Mouse (Mus musculus): Measurements from ENCODE around the gene Amigo2. TPM values are rescaled to one million over a fixed set of nuclear protein-coding genes. Genes with fewer than 3 reads are reported as not detected.
"Not testable (repeated sequence)": the region's sequence is repeated elsewhere in the genome, so short reads cannot be mapped to it uniquely, and the experiment has no call there.

Gene Amigo2
- polyA plus RNA-seq, 1 experiment from 2014 or later: 7.5 TPM

DNA sequence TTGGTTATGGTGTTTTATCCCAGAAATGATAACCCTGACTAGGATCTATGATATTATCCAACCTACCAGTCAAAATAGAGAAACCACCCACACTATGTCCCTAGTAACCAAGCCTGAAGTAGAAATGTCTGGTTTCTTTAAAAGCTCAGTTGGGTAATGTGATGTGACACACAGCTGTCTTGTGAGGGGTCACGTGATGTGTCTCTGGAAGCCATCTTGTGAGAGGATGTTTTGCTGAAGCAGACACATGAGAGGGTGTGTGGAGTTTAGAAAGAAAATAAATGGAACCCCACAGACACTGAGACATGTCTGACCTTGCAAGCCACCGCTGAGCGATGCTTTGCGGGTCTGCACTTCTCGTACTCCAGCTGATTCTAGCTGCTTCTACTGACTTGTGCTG, 30.2 kb downstream of the Amigo2 start:
- H3K27ac ChIP-seq (ENCODE audit: low read depth): no peak overlapping the region
- H3K4me3 ChIP-seq (ENCODE audit: low read depth, low read length): no peak overlapping the region
- H3K4me2 ChIP-seq (ENCODE audit: low read length): no peak overlapping the region
- ATAC-seq (replicated peaks; ENCODE audit: low FRiP score, low TSS enrichment, low read depth) (no peak), DNase-seq (ENCODE audit: low spot score) (no peak)
- H3K27me3 ChIP-seq (replicated peaks; ENCODE audit: control insufficient read depth, insufficient read depth, low read length): no peaks in the 10 kb centered on the region
- H3K9me3 ChIP-seq (ENCODE audit: control insufficient read depth, low read length): no peaks in the 10 kb centered on the region
- no peaks in the 10 kb centered on the region for H3K4me1 ChIP-seq (replicated peaks; ENCODE audit: control insufficient read depth, insufficient read depth, low read length)
- H3K36me3 ChIP-seq (ENCODE audit: control insufficient read depth, insufficient read depth, low read length): no peaks in the 10 kb centered on the region
- WGBS: 69% methylated on average over 5 of the region's 5 CpGs
- no peak overlapping the region for H3K9ac ChIP-seq (ENCODE audit: low read length)

DNA sequence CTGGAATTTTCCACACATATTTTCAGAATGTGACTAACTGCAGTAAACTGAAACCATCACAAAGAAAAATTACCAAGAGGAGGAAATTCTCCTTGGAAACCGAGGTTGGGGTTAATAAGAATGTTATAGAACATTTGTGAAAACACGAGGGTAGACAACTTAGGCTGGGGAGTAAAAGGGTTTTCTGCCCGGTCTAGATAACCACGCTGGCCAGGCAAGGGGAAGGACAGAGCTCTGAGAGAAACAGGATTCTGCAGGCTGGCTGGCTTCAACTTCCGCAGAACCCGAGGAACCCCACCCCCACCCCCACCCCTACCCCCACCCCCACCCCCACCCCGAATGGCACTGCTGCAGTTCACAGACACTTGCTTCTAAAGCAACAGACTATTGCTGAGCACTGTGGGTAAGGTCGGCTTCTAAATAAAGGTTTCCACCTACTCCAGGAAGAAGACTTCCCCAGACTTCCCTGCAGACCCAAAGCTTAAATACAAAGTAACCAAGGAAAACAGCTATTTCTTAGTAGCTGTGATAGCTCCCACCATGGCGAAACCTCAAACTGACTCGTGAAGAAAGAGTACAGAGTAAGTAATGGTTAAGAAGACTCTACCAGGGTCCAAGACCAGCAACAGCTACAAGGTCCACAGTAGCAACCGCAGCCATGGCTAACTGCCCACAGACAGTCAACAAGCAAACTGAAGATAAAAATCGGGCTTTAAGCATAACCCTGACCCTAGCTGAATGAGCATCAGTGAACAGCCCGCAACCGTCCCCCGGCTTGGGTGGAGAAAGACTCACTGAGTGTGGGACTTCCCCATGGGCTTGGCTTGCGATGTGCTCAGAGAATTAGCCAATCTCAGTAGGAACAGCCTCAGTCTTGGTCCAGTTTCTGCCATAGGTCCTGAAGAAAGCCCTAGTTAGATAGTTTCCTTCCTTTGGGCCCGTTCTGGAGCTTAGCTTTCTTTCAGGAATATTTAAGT, 34.3 kb downstream of the Amigo2 start:
- Histone ChIP-seq H3K9me3 (ENCODE audit: control insufficient read depth, low read length) (no peaks in the 10 kb centered on the region), H3K4me1 (replicated peaks; ENCODE audit: control insufficient read depth, insufficient read depth, low read length) (no peaks in the 10 kb centered on the region), H3K27me3 (replicated peaks; ENCODE audit: control insufficient read depth, insufficient read depth, low read length) (no peaks in the 10 kb centered on the region), H3K36me3 (ENCODE audit: control insufficient read depth, insufficient read depth, low read length) (no peaks in the 10 kb centered on the region), H3K27ac (ENCODE audit: low read depth) (no peak overlapping the region), H3K4me2 (ENCODE audit: low read length) (no peak overlapping the region), H3K4me3 (ENCODE audit: low read depth, low read length) (no peak overlapping the region), H3K9ac (ENCODE audit: low read length) (no peak overlapping the region)
- ATAC-seq (replicated peaks; ENCODE audit: low FRiP score, low TSS enrichment, low read depth) (no peak), DNase-seq (ENCODE audit: low spot score) (no peak)
- WGBS: 76% methylated on average over 17 of the region's 17 CpGs

DNA sequence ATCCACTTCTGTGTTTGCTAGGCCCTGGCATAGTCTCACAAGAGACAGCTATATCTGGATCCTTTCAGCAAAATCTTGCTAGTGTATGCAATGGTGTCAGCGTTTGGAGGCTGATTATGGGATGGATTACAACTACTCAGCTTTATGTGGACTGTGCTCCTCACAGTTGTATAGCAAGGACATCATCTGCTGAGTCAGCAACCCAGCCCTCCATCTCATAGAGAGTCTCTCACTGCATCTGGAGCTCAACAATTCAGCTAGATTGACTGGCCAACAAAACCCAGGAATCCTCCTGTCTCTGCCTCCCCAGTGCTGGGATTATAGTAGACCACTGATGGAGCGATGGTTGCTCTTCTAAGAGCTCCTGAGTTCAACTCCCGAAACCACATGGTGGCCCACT, 37.3 kb downstream of the Amigo2 start:
- H3K4me3 ChIP-seq (ENCODE audit: low read depth, low read length); ATAC-seq (replicated peaks; ENCODE audit: low FRiP score, low TSS enrichment, low read depth); H3K9me3 ChIP-seq (ENCODE audit: control insufficient read depth, low read length); DNase-seq (ENCODE audit: low spot score); H3K4me1 ChIP-seq (replicated peaks; ENCODE audit: control insufficient read depth, insufficient read depth, low read length); H3K27me3 ChIP-seq (replicated peaks; ENCODE audit: control insufficient read depth, insufficient read depth, low read length); H3K27ac ChIP-seq (ENCODE audit: low read depth); H3K4me2 ChIP-seq (ENCODE audit: low read length); H3K36me3 ChIP-seq (ENCODE audit: control insufficient read depth, insufficient read depth, low read length); H3K9ac ChIP-seq (ENCODE audit: low read length): not testable (repeated sequence)
- 84% methylated on average over 3 of the region's 3 CpGs for WGBS

DNA sequence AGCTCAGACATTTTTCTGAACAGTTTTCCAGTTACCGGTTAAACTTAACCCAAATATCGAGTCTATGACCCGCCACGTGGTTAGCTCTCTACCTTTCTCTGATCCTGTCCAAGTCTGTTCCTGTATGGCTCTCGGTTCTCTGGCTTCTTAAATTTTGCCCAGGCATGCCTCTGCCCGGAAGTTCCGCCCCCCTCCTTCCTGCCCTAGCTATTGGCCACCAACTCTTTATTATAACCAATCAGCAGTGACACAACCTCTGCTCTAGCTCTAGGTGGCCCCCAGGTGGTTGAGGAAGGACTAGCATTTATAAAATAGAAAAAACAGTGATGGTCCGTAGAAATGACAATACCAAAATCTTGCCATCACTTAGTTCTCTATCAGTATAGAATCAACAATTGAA, 40.6 kb downstream of the Amigo2 start:
- no peak for ATAC-seq (replicated peaks; ENCODE audit: low FRiP score, low TSS enrichment, low read depth)
- no peak overlapping the region for H3K9ac ChIP-seq (ENCODE audit: low read length)
- no peaks in the 10 kb centered on the region for H3K4me1 ChIP-seq (replicated peaks; ENCODE audit: control insufficient read depth, insufficient read depth, low read length)
- H3K27me3 ChIP-seq (replicated peaks; ENCODE audit: control insufficient read depth, insufficient read depth, low read length): no peaks in the 10 kb centered on the region
- no peaks in the 10 kb centered on the region for H3K36me3 ChIP-seq (ENCODE audit: control insufficient read depth, insufficient read depth, low read length)
- WGBS: 97% methylated on average over 8 of the region's 8 CpGs
- DNase-seq (ENCODE audit: low spot score): no peak
- H3K27ac ChIP-seq (ENCODE audit: low read depth): no peak overlapping the region
- H3K4me3 ChIP-seq (ENCODE audit: low read depth, low read length): no peak overlapping the region
- no peak overlapping the region for H3K4me2 ChIP-seq (ENCODE audit: low read length)
- no peaks in the 10 kb centered on the region for H3K9me3 ChIP-seq (ENCODE audit: control insufficient read depth, low read length)

DNA sequence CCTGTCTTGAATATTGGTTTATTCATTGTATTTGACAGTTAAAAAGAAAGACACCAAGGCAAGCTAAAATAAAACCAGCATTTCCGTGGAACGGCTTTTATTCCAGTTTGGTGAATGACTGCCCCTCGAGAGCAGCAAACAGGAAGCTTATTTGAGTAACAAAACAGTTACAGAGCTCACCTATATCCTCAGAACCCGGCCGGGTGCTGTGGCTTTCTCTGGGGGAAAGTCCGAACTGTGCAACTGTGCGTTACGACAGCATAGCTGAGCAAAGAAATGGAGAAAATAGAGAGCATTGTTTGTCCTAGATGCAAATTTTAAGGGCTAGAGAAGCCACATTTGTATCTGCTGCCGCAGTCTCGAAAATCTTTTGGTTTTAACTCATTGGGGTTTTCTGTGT, 41.3 kb downstream of the Amigo2 start:
- H3K4me3 ChIP-seq (ENCODE audit: low read depth, low read length): no peak overlapping the region
- no peak overlapping the region for H3K9ac ChIP-seq (ENCODE audit: low read length)
- no peaks in the 10 kb centered on the region for H3K36me3 ChIP-seq (ENCODE audit: control insufficient read depth, insufficient read depth, low read length)
- DNase-seq (ENCODE audit: low spot score) (no peak), ATAC-seq (replicated peaks; ENCODE audit: low FRiP score, low TSS enrichment, low read depth) (no peak)
- H3K9me3 ChIP-seq (ENCODE audit: control insufficient read depth, low read length): no peaks in the 10 kb centered on the region
- no peaks in the 10 kb centered on the region for H3K4me1 ChIP-seq (replicated peaks; ENCODE audit: control insufficient read depth, insufficient read depth, low read length)
- H3K27ac ChIP-seq (ENCODE audit: low read depth): no peak overlapping the region
- no peaks in the 10 kb centered on the region for H3K27me3 ChIP-seq (replicated peaks; ENCODE audit: control insufficient read depth, insufficient read depth, low read length)
- 91% methylated on average over 10 of the region's 10 CpGs for WGBS
- no peak overlapping the region for H3K4me2 ChIP-seq (ENCODE audit: low read length)

DNA sequence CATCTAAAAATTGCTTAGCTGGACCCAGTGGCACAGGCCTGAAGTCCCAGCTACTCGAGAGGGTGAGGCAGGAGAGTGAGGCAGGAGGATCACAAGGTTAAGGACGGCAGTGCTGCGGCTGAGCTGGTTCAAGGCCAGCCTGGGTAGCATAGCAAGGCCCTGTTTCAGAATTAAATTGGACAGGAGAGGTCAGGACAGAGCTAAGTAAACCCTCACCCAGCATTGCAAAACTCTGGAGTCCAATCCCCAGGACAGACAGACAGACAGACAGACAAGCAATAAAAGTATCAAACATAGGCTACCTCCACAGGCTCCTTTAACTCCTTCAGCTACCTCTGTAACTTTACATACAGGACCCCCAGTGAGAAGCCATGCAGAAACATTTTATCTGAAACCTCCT, 42.2 kb downstream of the Amigo2 start:
- H3K9me3 ChIP-seq (ENCODE audit: control insufficient read depth, low read length): no peaks in the 10 kb centered on the region
- DNase-seq (ENCODE audit: low spot score) (no peak), ATAC-seq (replicated peaks; ENCODE audit: low FRiP score, low TSS enrichment, low read depth) (no peak)
- H3K4me1 ChIP-seq (replicated peaks; ENCODE audit: control insufficient read depth, insufficient read depth, low read length): no peaks in the 10 kb centered on the region
- H3K27me3 ChIP-seq (replicated peaks; ENCODE audit: control insufficient read depth, insufficient read depth, low read length): no peaks in the 10 kb centered on the region
- H3K27ac ChIP-seq (ENCODE audit: low read depth): no peak overlapping the region
- no peak overlapping the region for H3K4me2 ChIP-seq (ENCODE audit: low read length)
- H3K36me3 ChIP-seq (ENCODE audit: control insufficient read depth, insufficient read depth, low read length): no peaks in the 10 kb centered on the region
- no peak overlapping the region for H3K4me3 ChIP-seq (ENCODE audit: low read depth, low read length)
- H3K9ac ChIP-seq (ENCODE audit: low read length): no peak overlapping the region
- WGBS: 78% methylated on average over 3 of the region's 3 CpGs

DNA sequence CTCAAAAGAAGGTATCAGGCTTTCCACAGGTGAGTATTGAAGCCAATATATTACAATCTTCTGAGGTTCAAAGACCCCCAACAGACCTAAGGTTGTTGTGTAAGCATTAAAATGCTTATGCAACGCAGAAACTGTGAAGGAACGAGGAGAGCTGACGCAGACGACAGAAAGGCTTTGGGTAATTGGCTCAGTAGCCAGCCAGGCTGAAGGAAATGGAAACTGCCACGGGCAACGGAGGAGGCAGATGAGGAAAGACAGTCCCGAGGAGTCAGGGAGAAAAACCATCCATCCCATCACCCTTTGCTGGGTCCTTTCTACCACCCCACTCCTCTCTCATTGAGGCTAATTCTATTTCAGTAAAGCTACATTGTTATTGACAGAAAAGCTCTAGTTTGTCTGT, 50.4 kb downstream of the Amigo2 start:
- no peaks in the 10 kb centered on the region for H3K36me3 ChIP-seq (ENCODE audit: control insufficient read depth, insufficient read depth, low read length)
- H3K4me3 ChIP-seq (ENCODE audit: low read depth, low read length): no peak overlapping the region
- H3K4me2 ChIP-seq (ENCODE audit: low read length): no peak overlapping the region
- DNase-seq (ENCODE audit: low spot score) (no peak), ATAC-seq (replicated peaks; ENCODE audit: low FRiP score, low TSS enrichment, low read depth) (no peak)
- H3K4me1 ChIP-seq (replicated peaks; ENCODE audit: control insufficient read depth, insufficient read depth, low read length): no peaks in the 10 kb centered on the region
- H3K9me3 ChIP-seq (ENCODE audit: control insufficient read depth, low read length): no peaks in the 10 kb centered on the region
- H3K27me3 ChIP-seq (replicated peaks; ENCODE audit: control insufficient read depth, insufficient read depth, low read length): no peaks in the 10 kb centered on the region
- H3K27ac ChIP-seq (ENCODE audit: low read depth): no peak overlapping the region
- 69% methylated on average over 7 of the region's 7 CpGs for WGBS
- H3K9ac ChIP-seq (ENCODE audit: low read length): no peak overlapping the region

DNA sequence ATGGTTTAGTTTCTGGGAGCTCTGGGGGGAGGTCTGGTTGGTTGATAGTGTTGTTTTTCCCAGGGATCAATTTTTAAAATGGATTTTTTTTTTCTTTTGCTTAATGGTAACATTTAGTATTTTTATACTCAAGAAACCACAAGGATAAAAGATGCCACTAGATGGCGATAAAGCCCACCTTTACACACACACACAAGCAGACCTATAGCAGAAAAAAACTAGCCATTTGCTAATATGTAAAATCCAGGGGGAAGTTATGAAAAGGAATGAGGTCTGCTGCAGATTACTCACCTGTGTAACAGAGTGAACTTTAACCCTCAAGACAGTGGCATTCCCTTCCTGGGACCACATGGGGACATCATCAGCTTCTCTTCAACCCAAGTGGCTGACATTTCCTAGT, 51.5 kb downstream of the Amigo2 start:
- no peaks in the 10 kb centered on the region for H3K9me3 ChIP-seq (ENCODE audit: control insufficient read depth, low read length)
- no peak overlapping the region for H3K4me3 ChIP-seq (ENCODE audit: low read depth, low read length)
- H3K36me3 ChIP-seq (ENCODE audit: control insufficient read depth, insufficient read depth, low read length): no peaks in the 10 kb centered on the region
- 0% methylated on average over 1 of the region's 1 CpGs for WGBS
- H3K4me1 ChIP-seq (replicated peaks; ENCODE audit: control insufficient read depth, insufficient read depth, low read length): no peaks in the 10 kb centered on the region
- no peak overlapping the region for H3K27ac ChIP-seq (ENCODE audit: low read depth)
- no peak overlapping the region for H3K4me2 ChIP-seq (ENCODE audit: low read length)
- no peaks in the 10 kb centered on the region for H3K27me3 ChIP-seq (replicated peaks; ENCODE audit: control insufficient read depth, insufficient read depth, low read length)
- DNase-seq (ENCODE audit: low spot score) (no peak), ATAC-seq (replicated peaks; ENCODE audit: low FRiP score, low TSS enrichment, low read depth) (no peak)
- H3K9ac ChIP-seq (ENCODE audit: low read length): no peak overlapping the region

All from intestine, embryonic 14.5 days (tissue).